Mouse (Mus musculus) lung, adult 2 months (tissue): ENCODE measurements around the gene Stkld1.

Experiments
- CTCF ChIP-seq: fragments of 200-500 bp; IDR thresholded peaks from 2 replicates; pipeline ENCODE4 v1.5.1; 2011; ENCODE audit warnings: mild to moderate bottlenecking, low read length, control low read depth; ENCODE audit not compliant: insufficient read depth
- POLR2A ChIP-seq: fragments of 200-500 bp; IDR thresholded peaks from 2 replicates; pipeline ENCODE4 v1.6.1; 2011; ENCODE audit warnings: low read depth, mild to moderate bottlenecking, control low read depth, low read length, borderline replicate concordance; ENCODE audit errors: extremely low read depth

DNA sequence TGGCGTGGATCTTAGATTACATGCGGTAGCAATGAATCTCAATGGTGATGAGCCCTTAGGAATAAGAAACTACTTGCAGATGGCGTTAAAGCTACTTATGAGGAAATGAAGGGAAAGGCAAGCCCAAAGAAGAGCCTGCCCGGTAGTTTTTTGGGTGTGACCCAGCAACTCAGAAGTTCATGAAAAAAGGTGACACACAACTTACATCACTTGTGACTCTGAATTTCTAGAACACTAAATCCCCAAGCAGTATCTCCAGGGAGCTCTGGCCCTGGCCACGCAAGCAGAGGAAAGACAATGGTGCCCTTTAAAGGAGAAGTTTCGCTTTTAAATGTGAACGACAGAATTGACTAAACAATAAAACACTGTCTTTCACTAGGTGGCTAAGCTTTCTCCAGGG, 30.5 kb upstream of the Stkld1 start:
- TF ChIP-seq POLR2A (no peak), CTCF (no peak)
